Mouse (Mus musculus) right cerebral cortex, postnatal 36 days (tissue): ENCODE measurements at regions not wholly inside any gene's neighbourhood (a gene's known extent, or its start where the extent isn't known, plus 50 kb on each side); places are given as distances from the start of the nearest gene placed in this dataset.
A peak's percentile ranks its signal among the peaks of the same experiment; 100 is the strongest.
"Not testable (repeated sequence)": the region's sequence is repeated elsewhere in the genome, so short reads cannot be mapped to it uniquely, and the experiment has no call there.

Experiments used
- DNase-seq, 2 experiments: peaks; one replicate each; pipeline ENCODE4 v3.0.0; 2022; ENCODE audit warnings: low spot score in 2 of 2, mixed read lengths in 1 of 2

DNA sequence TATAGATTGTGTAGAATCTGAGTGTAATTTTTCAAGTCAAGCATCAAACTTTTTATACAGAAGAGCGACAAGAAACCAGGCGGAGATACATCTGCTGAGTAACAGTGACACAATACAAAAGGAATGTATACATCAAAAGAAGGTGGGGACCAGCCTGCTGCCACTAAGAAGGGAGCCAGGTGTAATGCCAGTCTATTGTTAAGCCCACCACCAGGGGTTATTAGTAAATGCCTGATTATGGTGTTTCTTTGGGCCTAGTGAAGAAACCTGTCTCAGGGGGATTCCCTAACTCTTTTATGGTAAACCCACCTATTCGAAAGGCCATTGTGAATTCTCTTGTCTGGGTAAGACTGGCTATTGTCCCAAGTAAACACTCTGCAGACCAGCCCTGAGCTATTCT, 126.3 kb upstream of the Thpo start:
- DNase-seq, result not testable (repeated sequence)

GRCm38 (mm10) chr16:20854696-20855213, 120.4 kb upstream of the Thpo start:
- DNase-seq, result no peak

GRCm38 (mm10) chr16:20838151-20838550, 103.8 kb upstream of the Thpo start:
- no peak for DNase-seq

DNA sequence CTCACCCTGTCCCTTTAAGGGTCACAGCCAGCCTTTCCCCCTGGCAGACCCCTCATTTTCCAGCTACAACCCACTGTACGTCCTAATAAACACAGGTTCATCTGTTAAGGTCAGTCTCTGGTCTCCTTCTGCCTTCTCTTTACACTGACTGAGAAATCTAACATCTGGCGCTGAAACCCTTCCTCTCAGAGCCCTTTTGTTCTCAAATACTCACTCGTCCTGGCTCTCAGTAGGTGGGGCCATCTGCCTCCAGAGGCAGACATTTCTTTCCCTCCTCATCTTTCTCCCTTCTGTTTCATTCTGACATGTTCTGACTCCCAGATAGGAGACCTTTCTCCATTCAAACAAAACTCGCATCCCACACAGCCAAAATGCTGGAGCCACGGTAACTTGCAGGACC, 102.6 kb upstream of the Thpo start:
- no peak for DNase-seq

DNA sequence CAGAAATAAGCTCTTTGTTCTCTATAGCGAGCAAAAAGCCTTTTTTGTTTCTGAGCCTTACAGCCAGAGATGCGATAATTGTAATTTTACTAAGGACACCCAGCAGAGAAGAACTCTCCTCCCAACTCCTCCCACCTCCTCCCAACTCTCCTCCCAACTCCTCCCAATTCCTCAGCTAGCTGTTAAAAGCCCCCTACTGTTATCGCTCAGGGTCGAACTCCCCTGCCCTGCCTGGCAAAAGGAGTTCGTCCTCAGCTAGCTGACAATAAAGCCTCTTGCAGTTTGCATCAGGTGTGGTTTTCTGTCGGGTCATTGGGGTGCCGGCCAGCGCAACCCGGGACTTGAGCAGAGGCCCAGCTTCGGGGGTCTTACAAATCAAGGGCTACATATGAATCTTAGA, 99.5 kb upstream of the Thpo start:
- not testable (repeated sequence) for DNase-seq

GRCm38 (mm10) chr16:20833301-20833700, 99.0 kb upstream of the Thpo start:
- no peak for DNase-seq

DNA sequence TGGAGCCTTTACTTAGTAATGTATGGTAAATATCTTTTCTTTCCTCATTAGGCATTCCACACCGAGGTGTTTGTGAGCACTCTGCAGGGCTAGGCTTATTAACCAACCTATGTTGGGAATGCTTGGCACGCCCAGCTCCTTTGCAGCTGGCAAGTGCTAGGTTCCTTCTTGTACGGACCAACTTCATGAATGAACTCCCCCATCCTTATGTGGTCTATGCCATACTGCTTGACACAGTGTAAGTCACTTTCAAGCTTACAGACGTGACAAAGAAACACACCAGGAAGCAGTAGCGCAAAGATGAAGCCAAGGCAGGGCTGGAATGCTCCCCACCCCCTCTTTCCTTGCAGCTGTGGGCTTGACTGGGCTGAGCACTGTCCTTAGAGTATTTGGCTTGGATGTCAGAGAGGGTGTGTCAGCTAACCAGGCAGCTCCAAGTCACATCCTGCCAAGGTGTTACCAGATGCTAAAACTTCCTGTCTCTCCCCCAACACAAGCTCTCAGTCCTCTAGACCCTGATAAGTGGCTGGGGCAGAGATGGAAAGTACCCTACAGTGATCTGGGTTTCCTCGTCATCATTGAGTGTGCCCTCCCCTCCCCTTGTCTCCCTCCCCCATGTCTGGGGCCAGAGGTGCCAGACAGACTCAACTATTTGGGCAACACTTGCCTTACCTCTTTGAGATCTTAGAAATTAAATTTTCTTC, 95.6 kb upstream of the Thpo start:
- DNase-seq, result no peak

- DNase-seq, result no peak
Measured at GRCm38 (mm10) chr16:20828996-20829731, 94.9 kb upstream of the Thpo start.

DNA sequence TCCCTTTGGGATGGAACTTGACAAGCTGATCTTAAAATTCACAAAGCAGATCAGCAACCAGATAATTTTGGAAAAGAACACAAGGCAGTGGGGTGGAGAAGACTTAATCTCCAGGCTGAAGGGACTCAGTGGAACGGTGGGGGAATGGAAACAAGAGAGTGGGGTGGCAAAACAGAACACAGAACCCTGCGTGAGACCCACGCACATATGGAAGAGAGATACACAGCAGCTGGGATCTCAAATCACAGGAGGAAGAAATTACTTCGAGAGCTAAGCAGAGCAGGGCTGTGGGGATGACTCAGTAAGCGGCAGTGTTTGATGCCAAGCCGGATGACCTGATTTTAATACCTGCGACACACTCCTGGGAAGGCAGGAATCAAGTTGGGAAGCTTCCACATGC, 89.9 kb upstream of the Thpo start:
- peak; percentile 65 to 86 for DNase-seq

GRCm38 (mm10) chr16:20820939-20821338, 86.6 kb upstream of the Thpo start:
- DNase-seq, result no peak

GRCm38 (mm10) chr16:20819568-20819967, 85.3 kb upstream of the Thpo start:
- no peak for DNase-seq

DNA sequence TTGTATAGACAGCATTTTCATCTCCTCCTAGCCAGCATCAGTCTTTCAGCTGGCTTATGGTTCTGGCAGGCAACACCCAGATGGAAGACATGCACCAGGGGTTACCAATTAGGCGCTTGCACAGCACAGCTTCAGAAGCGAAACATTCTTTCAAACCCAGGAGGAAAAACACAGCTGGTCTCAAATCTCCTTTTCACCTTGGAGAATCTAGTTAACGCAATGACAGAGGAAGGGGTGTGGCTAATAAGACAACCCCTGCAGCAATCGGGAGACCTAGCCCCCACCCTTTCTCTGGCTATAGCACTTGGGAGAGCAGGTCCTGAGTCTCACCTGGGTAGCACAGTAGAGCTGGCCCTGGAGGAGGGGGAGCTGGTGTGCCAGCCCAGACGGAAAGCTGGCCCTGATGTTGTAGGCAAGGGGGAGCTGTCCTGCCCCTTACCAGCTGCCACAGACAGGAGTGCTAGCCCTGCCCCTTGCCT, 84.4 kb upstream of the Thpo start:
- no peak for DNase-seq

DNA sequence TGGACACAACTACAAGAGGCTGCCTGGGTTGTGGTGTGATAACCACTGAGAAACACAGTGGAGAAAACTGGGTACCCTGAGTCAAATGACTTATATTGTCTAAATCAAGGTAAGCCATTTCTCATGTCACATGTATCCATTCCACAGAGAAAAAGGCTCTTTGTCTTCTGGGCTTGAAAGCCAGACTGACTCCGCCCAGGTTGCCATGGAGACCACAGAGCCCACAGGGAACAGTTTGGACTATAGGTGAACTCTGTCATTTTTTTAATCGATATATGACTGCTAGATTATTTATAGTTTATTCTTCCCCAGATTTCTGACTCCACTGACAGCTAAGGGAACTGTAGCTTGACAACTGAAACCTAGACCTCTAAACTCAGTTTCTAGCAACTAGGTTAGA, 80.7 kb upstream of the Thpo start:
- no peak for DNase-seq

DNA sequence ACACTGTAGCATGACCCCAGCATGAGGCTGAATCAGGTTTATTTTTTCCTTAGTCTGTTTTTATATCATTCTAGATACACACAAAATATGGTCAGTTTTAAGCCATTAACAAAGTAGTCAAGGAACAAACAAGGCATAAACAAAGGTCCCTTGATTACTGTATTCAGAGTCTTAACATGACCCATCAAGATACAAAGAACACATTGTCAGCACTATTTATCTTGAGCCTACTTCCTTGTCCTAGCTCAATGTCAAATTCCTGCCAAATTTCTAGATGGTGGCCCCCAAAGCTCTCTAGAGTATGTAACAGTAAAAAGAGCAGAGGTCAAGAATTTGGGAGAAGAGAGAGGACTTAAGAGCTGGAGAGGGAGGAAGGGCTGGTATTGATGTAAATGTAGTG, 79.9 kb upstream of the Thpo start:
- no peak for DNase-seq

GRCm38 (mm10) chr16:20812025-20812424, 77.7 kb upstream of the Thpo start:
- not testable (repeated sequence) for DNase-seq

DNA sequence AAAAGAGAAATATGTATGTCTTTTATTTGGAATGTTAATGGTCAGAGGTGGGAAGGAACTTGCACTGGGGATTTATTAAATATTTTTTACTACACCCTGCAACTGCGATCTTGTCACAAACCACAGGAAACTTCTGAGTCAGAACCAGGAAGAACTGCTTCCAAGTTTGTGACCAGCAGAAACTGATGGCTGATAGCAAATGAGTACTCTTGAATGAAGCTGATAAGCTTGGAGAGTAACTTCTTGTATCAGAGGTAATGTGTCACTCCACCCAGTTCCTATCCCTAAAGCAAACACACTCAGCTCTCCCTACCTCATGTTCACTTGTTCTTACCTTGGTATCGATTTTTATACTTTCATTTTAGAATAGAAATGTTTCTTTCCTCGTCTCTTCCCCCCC, 76.0 kb upstream of the Thpo start:
- DNase-seq, result no peak

GRCm38 (mm10) chr16:20808263-20808662, 74.0 kb upstream of the Thpo start:
- DNase-seq, result no peak

DNA sequence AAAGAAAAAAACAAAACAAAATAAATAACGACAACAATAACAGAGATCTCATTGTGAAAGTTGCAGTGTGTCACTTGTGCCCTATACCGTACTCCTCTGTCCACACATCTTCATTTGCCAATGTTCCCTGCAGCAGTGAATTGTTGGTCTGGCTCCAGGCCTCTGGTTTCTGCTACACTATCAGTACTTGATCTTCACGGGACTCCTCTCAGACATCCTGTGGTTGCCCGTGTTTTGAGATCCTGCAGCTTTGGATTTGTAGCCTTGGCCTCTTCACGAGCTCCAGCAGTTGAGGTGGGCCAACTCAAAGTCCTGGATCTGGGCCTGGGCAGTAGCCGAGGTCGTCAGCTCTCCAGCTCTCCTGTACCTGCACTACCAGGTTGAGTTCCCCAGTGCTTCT, 72.4 kb upstream of the Thpo start:
- DNase-seq, result no peak

DNA sequence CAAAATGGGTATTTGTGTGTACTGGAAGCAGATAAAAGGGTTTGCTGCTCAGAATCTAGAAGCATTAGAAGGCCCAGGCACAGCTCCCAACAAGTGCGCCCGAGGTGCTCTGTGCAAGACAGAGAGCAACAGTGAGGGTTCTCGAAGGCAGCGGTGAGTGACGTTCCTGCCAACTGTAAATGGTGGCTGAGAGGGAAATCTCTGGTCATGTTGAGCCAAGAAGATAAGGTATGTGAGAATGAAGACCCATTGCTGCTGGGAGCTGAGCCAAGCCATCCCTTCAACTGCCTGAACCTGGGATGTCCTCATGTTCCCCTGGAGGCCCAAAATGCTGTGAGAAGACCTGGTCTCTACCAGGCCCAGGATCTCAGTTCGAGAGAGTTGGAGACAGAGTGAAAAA, 71.5 kb upstream of the Thpo start:
- DNase-seq, result no peak

DNA sequence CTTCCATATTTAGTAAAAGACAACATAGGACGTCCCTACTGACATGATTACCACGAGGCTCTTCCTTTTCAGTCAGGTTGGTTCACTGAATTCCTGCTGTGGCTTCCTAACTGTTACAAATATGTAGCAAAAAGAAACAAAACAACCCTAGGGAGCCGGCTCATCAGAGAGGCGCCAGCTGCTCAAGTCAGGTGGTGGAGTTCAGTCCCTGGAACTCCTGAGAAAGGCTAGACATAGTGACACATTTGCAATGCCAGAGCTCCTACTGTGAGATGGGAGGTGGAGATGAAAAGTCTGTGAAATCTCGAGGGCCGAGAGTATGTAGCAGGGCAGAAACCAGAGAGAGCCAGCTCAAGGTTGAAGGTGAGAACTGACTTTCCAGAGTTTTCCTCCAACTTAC, 70.8 kb upstream of the Thpo start:
- DNase-seq, result no peak

DNA sequence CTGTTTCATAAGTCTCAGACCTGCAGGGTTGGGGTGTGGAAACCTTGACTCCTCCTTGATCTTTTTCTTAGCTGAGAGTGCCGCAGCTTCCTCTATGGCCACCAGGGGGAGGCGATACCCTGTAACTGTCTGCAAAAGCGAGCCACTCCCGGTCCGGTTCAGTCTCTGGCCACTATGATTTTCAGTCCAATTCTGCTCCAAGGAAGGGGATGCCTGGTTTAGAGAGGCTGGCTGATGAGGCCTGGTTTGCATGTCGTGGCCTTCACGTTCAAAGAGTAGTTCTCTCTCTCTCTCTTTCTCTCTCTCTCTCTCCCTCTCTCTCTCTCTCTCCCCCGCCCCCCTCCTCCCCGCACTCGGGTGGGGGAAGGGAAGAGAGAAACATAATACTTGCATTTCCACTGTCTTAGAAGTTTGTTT, 70.3 kb upstream of the Thpo start:
- DNase-seq, result peak; percentile 52 to 60

GRCm38 (mm10) chr16:20803278-20803930, 69.1 kb upstream of the Thpo start:
- DNase-seq, result no peak

DNA sequence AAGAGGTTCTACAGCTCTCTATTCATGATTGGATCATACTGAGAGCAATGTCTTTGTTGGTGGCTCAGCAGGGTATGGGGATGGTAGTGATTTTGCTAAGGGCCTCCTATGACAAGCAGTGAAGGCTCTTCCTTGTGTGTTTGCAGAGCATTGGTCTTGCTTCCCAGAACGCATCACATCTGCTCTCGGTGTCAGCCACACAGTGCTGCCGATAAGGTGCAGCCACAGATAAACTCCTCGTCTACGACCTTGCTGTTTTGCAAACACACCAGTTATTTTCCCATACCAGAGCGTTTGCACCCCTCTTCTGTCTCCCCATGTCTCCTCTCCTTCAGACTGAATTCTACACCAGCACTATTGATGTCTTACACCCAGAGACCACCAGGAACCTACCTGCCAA, 68.4 kb upstream of the Thpo start:
- no peak for DNase-seq
